Mouse (Mus musculus) cerebellum, adult 2 months (tissue): ENCODE measurements around the gene Erc1.

Experiments used
- CTCF ChIP-seq: fragments of 200-500 bp; IDR thresholded peaks from 2 replicates; pipeline ENCODE4 v1.5.1; 2011; ENCODE audit warnings: low read depth, mild to moderate bottlenecking, control low read depth, low read length, moderate library complexity, borderline replicate concordance; ENCODE audit not compliant: insufficient read depth
- POLR2A ChIP-seq: fragments of 200-500 bp; IDR thresholded peaks from 2 replicates; pipeline ENCODE4 v1.6.1; 2011; ENCODE audit warnings: low read length, control low read depth, borderline replicate concordance; ENCODE audit not compliant: insufficient read depth

GRCm38 (mm10) chr6:119892711-119893110, 44.7 kb upstream of the Erc1 start:
- TF ChIP-seq CTCF, result no peak
- TF ChIP-seq POLR2A, result no peak
